Mouse (Mus musculus): ENCODE results near the gene Capzb.

DNA sequence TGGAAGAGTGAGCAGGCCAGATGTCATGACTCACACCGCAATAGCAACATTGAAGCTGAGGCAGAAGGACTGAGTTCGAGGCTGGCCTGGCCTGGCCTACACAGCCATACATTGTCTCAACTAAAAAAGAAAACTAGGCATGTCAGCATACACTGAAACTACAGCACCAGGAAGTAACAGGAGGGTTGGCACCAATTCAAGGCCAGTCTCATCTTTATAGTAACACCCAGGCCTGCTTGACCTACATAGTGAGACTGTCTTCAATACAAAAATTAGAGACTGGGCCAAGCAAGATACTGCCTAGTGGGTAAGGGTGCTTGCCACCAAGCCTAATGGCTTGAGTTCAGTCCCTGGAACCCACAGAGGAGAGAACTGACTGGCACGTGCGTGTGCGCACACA, 99.3 kb downstream of the Capzb start:
- TF ChIP-seq POLR2A (IDR thresholded peaks at IDR 0.05; ENCODE audit: extremely low read depth, insufficient read depth, low read length) (no peak), CTCF (IDR thresholded peaks at IDR 0.05; ENCODE audit: low read depth, low read length) (no peak)
